Mouse (Mus musculus): ENCODE measurements around the gene Syne1.

DNA sequence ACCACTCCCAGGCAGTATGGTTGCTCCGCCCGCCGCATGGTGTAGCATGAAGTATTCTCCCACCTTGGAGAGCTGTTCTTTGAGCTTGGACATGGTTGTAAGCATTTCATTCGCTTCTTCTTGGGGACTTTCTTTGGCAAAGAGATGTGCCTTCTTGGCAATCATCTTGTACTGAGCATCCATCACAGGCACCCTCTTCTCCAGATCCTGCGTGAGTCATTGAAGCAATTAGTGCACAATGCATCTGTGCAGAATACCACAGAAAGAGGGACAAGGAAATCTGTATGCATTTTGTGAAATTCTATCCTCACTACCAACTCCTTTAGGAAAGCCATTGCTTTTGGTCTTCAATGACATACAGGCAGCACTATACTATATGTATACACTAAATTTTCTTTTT, 194.7 kb downstream of the Syne1 start:
- TF ChIP-seq POLR2A (IDR thresholded peaks at IDR 0.05; ENCODE audit: insufficient read length, low read depth) (no peak), CEBPB (IDR thresholded peaks at IDR 0.05; ENCODE audit: insufficient read depth, poor library complexity, severe bottlenecking) (no peak), MYOD1 (IDR thresholded peaks at IDR 0.05; ENCODE audit: control insufficient read depth in 1 of 3, insufficient read length in 2 of 3, low read depth in 2 of 3) (no peak), POLR2AphosphoS2 (IDR thresholded peaks at IDR 0.05; ENCODE audit: insufficient read length, low read depth) (no peak), MAX (IDR thresholded peaks at IDR 0.05; ENCODE audit: low read depth) (no peak), USF1 (IDR thresholded peaks at IDR 0.05; ENCODE audit: low read depth) (no peak), TCF12 (IDR thresholded peaks at IDR 0.05; ENCODE audit: insufficient read depth, poor library complexity, severe bottlenecking) (no peak), MYOG (IDR thresholded peaks at IDR 0.05; ENCODE audit: control insufficient read depth in 1 of 3, insufficient read depth in 1 of 3, insufficient read length in 2 of 3, low read depth in 2 of 3) (no peak), E2F4 (IDR thresholded peaks at IDR 0.05; ENCODE audit: insufficient read depth) (no peak), SRF (IDR thresholded peaks at IDR 0.05; ENCODE audit: control insufficient read depth, insufficient read length, low read depth) (no peak), REST (IDR thresholded peaks at IDR 0.05; ENCODE audit: insufficient read depth, insufficient read length) (no peak)

Data from myocyte (in vitro differentiated cells).